Mouse (Mus musculus): Measurements from ENCODE around the gene Tspan9. TPM values are rescaled to one million over a fixed set of nuclear protein-coding genes. Genes with fewer than 3 reads are reported as not detected.
A peak's percentile ranks its signal among the peaks of the same experiment; 100 is the strongest.

Gene Tspan9
- total RNA-seq (2021) = 10 to 100 TPM; 52.0 to 57.2 TPM
- long read RNA-seq, experiment 1, partial matches to known transcripts = 5 of 17 reads
- long read RNA-seq, experiment 1, other reads (novel, unspliced or antisense) = 10 of 17 reads
- long read RNA-seq, experiment 2, partial matches to known transcripts = 0 of 14 reads
- long read RNA-seq, experiment 2, other reads (novel, unspliced or antisense) = 10 of 14 reads

DNA sequence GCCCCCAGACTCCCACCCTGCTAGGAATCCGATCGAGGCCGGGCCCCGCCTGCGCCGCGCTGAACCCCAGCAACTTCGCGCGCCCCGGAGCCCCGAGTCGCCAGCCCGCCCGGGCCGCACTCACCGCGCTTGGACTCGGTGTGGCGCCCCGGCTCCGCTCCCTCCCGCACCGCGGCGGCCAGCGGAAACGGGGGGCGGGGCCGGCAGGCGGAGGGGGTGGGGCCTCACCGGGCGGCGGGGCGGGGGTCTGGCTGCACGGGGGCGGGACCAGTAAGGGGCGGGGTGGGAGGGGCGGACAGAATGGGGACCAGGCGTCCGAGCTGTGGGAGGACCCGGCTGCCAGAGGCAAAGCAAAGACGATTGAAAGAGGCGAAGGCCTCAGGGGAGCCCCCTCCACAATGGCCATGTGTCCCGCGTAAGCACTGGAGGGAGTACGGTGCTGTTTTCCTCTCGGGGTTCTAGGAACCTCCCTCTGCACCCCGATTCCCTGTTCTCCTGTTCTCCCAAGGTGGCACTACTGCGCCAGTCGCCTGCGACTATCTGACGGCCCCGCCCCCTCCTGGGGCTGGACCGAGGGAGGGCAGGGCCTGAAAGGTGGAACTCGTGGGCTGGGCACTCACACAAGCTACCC, at the start of gene Tspan9:
TSS of gene Tspan9 (minus strand) at position 205 of the 631 bp plus-strand sequence.
- peak; percentile 90 to 92 for DNase-seq

DNA sequence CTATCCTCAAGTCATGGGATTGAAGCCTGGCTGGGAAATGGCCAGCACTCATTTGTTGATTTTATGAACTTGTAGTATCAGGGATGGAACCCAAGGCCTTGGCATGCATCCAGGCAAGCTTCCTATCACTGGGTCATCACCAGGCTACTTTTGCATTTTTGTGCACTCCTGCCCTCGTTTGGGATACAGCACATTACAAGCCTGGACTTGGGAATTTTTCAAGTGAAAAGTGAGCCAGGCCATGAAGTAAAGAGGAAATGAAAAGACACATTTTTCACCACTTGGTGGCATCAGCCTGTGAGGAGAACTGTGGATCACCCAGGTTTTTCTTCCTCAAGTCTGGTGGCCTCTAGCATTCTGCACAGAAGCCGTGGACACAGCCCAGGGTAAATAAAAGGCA, 40.1 kb upstream of the Tspan9 start:
- peak in 1 of 2 experiments; percentile 24 for DNase-seq

DNA sequence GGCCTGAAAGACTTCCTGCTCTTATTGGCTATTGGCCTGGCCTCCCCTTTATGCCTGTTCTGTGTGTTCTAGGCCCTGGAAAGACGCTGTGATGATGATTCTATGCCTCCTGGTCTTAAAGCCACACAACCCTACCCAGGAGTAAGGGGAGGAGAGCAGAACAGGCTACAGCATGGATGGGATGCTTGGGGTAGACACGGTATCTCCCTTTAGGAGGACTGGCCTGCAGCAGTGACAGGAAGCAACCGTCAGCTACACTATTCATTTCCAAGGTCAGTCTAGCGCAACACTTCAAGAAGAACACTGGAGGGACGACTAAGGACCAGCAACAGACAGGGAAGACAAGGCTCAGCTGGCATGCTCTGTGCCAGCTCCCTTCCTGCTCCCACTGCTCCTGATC, 37.8 kb upstream of the Tspan9 start:
- peak; percentile 11 to 16 for DNase-seq

DNA sequence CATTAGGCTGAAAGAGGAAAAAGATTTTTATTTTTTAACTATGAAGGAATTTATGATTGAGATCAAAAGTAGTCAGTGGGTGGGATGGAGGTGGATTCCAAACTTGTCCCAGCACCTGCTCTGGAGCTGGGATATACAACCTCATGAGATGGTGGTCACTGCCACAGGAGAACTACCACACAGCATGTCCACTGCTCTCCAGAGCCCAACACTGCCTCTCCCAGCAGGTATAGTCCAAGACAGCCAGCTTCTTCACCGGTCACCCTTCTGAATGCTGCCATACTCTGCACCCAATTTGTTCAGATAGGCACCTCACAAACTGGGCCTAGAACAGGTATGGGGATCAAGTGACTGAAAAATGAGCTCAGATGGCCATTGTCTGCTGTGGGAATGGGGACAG, 36.3 kb upstream of the Tspan9 start:
- DNase-seq = no peak

DNA sequence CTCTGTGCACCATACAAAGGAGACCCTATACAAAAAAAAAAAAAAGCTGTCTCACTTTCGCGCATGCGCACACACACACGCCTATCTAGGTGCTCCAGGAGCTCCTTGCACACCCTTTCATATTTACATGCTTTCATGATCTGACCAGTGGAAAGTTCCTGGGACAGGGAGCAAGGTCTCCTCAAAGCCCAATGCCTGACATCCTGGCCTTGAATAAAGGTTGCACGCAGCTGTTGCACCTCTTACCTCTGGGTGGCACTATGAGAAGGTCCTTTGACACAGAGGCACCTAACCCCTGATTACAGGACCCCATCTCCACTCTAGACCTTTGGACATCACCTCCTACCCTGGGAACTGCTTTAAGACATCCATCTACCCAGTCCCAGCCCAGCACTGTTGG, 35.9 kb upstream of the Tspan9 start:
- peak; percentile 17 to 41 for DNase-seq

DNA sequence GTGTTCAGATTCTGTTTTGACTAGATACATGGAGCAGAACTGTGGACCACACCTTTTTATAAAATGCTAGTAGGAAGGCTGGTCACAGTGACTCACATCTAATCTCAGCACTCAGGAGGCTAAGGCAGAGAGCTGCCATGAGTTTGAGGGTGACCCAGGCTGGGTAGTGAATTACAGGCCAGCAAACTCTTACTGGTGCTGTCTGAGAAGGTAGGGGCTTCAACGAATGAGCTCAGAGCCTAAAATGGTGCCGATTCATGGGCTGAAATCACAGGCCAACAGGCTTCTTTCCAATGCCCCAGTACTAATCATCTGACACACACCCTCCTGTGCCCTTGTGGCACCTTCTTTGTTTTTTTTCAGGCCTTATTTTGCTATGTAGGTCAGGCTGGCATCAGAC, 35.3 kb upstream of the Tspan9 start:
- no peak for DNase-seq

DNA sequence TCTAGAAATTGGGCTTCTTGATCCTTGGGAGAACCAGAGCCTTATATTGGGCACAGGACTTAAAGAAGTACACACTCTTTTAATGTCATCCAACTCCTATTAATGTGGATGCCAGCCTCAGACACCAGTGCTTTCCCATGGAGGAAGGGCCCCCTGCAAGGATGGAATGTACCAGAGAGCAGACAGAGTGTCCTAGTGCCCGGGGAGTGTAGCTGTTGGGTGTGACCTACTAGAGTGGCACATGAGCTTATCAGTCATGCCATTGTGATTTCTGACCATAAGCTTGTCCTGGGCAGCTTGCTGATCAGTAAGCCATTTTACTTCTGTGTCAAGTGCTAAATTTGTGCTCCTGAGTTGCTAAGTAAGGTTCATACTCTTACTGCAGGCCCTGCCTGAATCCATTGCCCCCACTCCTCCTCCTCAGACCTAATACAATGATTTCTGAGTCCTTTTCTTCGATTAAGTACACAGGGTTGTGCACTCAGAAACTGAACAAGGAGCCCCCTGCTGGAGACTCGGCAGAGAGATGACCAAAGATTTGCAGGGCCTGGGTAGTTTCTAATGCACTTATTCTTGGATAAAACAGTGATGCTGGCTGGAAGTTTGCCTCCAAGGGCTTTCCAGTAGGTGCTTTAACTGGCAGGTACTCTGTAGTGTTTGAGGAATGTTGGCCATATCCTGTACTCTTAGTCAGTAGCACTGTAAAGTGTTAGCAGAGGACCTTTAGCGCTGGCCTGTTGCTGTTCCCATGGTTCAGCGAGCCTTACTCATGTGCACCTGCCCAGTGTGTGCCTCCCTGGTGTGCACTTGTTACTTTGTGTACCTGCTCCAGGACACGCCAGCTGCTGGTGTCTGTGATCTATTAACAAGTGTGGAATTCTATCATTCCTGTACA, 25.6 kb upstream of the Tspan9 start:
- DNase-seq = peak; percentile 31 to 57

DNA sequence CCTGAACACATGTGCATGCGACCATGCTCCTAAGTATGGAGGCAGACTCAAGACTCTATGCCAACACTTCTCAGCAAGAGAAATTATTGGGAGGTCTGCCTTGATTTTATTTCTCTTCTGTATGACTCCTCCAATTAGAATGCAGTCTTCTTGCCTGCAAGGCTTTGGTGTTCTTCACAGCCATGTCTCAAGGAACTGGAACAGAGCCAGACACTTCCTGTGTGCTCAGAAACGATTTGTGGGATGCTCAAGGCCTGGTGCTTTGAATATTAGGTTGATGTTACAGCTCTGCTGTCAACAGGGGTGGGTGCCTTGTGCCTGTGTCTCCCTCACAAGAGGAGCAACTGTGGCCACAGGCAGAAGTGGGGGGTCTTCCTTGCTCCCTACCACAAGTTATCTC, 22.2 kb upstream of the Tspan9 start:
- no peak for DNase-seq

DNA sequence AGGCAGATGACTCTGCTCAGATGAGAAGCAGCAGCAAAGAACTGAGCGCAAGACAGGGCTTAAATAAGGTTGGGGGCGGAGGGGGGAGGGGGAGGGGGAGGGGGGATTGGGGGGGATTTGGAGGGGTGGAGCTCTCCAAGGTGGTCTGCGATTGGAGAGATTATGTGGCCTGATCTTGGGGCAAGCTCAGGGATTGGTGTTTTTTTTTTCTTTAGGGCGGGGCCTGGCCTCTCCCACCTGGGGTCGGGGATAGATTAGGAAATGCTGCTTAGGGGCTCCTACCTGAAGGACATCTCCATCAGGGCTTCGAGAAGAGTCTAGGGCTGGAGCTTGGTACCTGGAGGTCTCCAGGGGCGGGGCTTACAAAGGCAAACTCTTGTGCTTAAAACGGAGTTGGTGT, 21.2 kb upstream of the Tspan9 start:
- DNase-seq = no peak

DNA sequence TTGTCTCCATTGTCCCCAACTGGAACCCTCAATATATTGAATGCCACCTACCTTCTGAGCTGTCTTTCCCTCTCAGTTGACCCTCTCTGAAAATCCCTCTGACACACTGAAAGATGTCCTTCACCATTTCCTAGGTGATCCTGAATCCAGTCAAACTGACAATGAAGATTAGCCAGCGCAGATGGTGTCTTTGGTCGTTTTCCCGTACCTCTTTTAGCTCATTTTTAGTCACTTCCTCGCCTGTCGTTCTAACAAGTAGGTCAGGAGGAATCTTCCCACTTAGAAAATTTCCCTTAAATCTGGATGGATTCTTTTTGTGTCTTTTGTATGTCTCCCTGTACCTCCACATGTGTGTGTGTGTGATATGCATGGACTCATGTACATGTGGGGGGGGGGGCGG, 15.7 kb upstream of the Tspan9 start:
- no peak for DNase-seq

DNA sequence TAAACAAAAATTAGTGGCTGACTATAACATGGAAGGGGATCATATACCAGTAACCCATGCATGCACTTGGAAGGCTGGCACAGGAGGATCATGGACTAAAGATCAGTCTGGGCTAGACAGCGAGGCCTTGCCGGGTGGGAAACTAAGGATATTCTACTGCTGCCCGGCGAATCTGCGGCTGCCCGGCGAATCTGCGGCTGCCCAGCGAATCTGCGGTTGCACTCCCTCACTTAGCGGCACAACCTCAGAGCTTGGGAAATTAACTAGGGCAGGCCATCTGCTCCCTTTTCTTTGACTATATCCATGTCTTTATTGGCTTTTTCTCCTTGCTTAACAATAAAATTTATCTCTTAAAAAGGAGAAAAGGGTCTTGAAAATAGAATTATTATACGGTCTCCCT, 14.6 kb upstream of the Tspan9 start:
- no peak for DNase-seq

DNA sequence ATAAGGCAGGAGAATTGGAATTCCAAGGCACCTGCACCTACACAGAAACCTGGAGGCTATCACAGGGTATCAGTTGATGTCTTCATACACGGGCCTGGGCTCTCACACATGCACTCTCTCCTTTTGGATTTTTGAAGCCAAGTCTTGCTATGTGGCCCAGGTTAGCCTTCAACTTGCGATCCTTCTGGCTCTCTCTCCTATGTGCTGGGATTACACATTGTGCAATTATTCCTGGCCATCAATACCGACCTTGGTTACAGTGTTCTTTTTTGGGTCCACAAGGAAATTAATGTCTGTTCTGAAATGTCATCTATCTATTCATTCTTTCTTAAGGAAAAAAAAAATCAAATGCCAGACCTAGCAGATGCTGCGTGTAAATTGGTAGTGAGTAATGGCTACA, 13.1 kb upstream of the Tspan9 start:
- no peak for DNase-seq

DNA sequence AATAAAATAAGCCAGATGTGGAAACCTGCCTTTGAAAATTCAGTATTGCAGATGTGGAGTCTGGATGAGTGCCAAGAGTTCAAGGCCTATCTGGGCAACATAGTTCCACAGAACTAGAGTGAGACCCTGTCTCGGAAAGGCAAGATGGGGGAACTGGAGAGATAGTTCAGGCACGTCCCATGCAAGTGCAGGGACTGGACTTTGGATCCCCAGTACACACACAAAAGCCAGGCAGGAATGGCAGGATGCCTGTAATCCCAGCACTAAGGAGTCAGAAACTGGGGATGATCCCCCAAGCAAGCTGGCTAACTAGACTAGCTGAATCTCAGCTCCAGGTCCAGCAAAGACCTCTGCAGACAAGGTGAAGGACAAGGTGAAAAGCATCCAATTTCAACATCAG, 12.5 kb upstream of the Tspan9 start:
- DNase-seq = peak in 1 of 2 experiments; percentile 20

DNA sequence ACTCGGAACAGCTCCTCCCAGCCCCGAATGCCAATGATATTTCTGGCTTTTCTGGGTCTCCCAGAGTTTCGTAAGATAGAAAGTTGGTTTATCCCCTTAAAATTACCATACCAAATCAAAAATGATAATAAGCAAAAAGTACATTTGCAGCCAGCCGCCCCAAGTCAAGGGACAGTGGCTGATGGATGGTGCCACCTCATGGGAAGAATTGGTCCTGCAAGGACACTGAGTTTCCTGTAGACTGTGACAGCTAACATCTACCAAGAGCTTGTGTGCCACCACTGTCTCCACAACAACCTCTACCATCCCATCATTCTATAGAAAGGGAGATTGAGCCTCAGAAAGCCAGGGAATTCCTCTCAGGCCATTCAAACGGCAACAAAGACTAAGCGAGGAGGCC, 2.4 kb upstream of the Tspan9 start:
- peak; percentile 60 to 72 for DNase-seq

DNA sequence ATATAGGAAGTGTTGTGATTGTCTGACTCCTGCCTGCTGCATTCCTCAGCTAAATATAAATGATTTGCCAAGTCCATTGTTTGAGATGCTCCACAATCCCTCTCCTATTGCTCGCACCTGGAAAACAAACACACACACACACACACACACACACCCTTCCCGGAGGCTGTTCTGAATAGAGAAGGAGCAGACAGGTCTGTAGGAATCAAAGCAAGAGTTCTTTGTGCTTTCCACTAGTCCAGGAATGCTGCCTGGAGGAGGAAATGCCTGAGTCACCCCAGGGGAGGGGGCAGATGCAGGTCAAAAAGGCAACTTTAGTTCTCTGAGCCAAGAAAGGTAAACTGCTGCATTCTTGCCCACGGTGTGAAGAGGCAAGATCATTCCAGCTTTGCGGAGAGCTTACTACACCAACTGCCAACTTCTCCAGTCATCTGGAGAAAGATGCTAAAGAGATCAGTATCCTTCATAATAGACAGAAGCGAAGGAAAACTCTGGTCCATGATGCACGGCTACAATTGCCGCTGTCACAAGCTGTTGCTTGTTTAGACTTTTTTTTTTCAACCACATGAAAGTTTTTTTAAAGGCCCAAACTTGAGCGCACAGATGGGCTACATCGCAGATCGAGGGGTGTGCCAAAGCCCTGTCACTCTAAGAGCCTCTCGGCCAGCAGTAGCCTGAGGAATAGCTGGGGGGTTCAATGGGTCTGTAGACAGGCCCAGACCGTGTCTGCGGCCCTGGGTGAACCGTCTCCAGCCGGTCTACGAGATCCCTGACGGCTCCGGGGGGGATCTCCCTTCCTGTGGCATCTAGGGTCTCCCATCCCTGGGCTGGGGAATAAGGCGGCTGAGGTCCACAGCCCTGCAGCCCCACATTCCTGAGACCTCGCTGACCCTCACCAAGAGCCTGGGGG, 770 bp downstream of the Tspan9 start:
- DNase-seq = peak in 1 of 2 experiments; percentile 25

DNA sequence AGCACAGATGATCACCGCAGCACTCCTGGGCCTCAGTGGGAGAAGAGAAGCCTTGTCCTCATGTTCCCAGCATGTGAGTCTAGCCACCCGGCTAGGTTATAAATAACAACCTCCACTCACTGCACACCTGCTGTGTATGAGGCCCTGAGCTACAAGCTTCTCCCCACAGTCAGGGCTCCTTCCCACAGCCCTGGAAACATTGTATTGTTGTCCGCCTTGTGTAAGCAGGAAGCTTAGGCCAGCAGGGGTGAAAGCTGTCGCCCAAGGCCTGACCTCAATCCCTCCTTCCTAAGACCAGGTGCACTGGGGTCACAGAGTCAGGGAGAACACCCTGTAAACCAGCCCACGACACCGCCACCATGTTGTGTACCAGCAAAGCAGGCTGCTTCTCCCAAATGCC, 2.7 kb downstream of the Tspan9 start:
- no peak for DNase-seq

DNA sequence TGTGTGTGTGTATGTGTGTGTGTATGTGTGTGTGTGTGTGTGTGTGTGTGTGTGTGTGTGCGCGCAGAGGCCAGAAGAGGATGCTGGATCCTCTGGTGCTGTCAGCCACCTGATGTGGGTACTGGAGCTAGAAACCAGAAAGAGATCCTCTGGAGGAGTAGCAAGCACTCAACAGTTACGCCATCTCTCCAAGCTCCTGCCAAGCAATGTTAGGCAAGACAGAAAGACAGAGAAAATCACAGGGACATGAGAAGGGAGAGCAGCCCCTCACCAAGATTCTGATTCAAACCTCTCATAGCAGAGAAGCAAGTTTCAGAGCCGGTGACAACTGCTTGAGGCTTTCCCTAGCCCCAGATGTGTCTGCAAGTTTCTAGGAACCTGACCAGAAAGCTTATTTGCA, 5.5 kb downstream of the Tspan9 start:
- no peak for DNase-seq

DNA sequence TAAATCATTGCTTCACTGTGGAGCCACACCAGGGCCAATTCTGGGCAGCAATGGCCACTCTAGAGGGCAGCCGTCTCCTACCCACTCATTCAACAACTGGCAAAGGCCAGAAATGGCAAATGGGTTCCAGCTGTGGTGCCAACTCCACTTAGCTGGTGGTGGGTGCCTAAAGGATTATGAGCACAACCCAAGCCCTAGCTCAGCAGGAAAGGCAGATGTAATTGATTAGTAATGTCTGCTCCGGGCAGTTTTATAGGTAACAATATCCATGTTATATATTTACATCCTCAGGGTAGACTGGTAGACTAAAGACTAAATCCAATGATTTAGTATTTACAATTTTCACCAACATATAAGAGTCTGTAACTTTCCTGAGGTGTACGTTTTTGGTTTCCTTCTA, 6.7 kb downstream of the Tspan9 start:
- DNase-seq = no peak

DNA sequence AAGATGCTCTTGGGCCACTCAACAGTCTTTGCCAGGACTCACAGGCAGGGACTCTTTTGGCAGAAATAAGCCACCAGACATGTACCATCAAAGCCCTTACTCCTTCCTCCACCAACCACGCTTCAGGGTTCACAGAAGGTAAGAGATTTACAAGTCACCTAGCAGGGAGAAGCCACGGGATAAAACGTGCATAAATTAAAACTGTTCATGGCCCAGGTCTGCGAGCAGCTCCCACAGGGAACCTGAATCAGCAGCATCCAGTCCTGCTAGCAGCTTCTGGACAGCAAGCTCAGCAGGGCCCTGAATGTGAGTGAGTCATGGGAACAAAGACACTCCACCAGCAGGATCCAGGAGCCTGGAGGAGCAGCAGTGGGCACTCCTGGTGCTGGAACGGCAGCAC, 7.9 kb downstream of the Tspan9 start:
- peak in 1 of 2 experiments; percentile 38 for DNase-seq

DNA sequence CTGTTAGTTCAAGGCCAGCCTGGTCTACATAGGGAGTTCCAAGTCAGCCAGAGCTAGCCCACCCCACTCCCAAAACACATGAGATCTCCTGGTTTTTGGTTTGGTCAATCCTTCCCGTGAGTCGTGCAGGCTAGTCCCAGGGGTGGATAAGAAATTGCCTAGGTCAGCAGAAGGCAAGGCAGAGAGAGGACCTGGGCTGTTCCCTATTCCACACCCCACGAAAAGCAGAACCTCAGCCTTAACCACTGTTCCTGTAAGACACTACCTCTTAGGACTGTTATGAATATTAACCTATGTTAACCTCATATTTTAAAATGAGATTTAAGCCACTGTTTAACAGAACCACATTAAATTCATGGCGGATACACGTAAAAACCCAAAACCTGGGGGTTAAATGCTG, 8.4 kb downstream of the Tspan9 start:
- DNase-seq = no peak

DNA sequence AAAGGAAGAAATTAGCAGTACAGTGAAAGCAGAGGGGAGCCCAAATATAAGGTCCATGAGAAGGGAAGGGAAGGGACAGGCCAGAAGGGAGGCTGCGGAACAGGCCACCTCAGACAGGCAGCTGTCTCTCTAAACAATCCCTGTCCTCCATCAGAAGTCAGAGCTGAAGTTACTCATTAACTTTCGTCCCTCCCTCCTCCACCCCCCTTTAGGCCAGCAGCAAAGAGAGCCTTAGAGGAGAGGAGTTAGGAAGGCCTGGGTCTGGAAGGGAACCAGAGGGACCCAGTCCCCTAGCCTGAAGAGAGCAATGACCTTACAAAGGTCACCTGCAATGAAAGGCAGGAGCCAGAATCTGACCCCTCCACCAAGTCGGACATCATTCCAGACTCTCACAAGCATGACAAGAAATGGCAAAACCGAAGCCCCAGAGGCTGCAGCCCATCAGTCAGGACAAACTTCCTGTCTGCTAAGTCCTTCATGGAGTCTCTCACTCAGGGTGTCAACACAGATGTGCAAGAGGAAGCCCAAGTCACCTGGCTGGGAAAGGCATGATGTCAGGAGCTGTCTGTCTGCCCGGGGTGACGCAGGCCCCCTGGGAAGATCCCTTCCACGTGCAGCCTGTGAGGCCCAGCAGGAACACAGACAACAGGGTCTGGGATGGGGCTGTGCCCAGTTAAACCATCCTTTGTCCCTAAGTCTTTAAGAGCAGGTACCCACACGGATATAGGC, 9.0 kb downstream of the Tspan9 start:
- DNase-seq = peak in 1 of 2 experiments; percentile 35

Data from adrenal gland, postnatal 36 days (tissue).